Mouse (Mus musculus) heart, postnatal 0 days (tissue): ENCODE results near the gene Lima1.
"Not testable (repeated sequence)": the region's sequence is repeated elsewhere in the genome, so short reads cannot be mapped to it uniquely, and the experiment has no call there.

Source experiments
- CTCF ChIP-seq: IDR thresholded peaks from 2 replicates; pipeline ENCODE4 v1.5.1; 2016; ENCODE audit warnings: antibody characterized with exemption, control low read depth, low read depth
- EP300 ChIP-seq: IDR thresholded peaks from 2 replicates; pipeline ENCODE4 v1.6.1; 2016; ENCODE audit warnings: antibody characterized with exemption, low read depth

DNA sequence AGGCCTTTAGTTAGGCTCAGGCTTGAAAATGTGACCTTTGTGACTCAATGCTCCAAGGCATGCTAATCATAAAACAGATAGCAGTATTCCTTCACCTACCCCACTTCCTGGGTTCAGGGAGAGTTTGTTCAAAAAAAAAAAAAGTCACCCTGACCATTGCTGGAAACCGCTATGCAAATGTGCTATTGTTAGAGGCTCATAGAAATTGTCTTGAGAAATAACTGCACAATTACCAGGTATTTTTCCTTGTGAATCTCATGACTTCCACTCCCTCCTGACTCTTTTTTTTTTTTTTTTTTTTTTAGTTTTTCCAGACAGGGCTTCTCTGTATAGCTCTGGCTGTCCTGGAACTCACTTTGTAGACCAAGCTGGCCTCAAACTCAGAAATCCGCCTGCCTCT is 11.9 kb upstream of the Lima1 start:
- not testable (repeated sequence) for TF ChIP-seq CTCF, EP300
